Mouse (Mus musculus): ENCODE results near the gene Tnrc6c. TPM values are rescaled to one million over a fixed set of nuclear protein-coding genes. Genes with fewer than 3 reads are reported as not detected.

The Tnrc6c gene
- polyA plus RNA-seq, 1 experiment from 2014 or later: 7.4 TPM

GRCm38 (mm10) chr11:117774925-117775324, 120.8 kb downstream of the Tnrc6c start:
- Histone ChIP-seq H3K27ac (no peak overlapping the region), H3K4me3 (no peak overlapping the region), H3K4me1 (peaks cover 32% of the 10 kb centered on the region), H3K9me3 (no peaks in the 10 kb centered on the region), H3K27me3 (ENCODE audit: insufficient read depth, poor library complexity, severe bottlenecking) (no peaks in the 10 kb centered on the region), H3K36me3 (peaks cover 80% of the 10 kb centered on the region)
- DNase-seq (ENCODE audit: low spot score): no peak
- WGBS: 90% methylated on average over 10 of the region's 10 CpGs

- peaks cover 74% of the 10 kb centered on the region for H3K36me3 ChIP-seq
- H3K9me3 ChIP-seq: no peaks in the 10 kb centered on the region
- H3K4me3 ChIP-seq: no peak overlapping the region
- 90% methylated on average over 11 of the region's 13 CpGs for WGBS
- peaks cover 39% of the 10 kb centered on the region for H3K4me1 ChIP-seq
- DNase-seq (ENCODE audit: low spot score): no peak
- no peaks in the 10 kb centered on the region for H3K27me3 ChIP-seq (ENCODE audit: insufficient read depth, poor library complexity, severe bottlenecking)
- no peak overlapping the region for H3K27ac ChIP-seq
Observed at GRCm38 (mm10) chr11:117775540-117775939, 121.5 kb downstream of the Tnrc6c start.

- Histone ChIP-seq H3K9me3 (no peaks in the 10 kb centered on the region), H3K27me3 (ENCODE audit: insufficient read depth, poor library complexity, severe bottlenecking) (peaks cover 2% of the 10 kb centered on the region; the same call in 1 of the 2 replicates), H3K36me3 (peaks cover 70% of the 10 kb centered on the region), H3K4me3 (no peak overlapping the region), H3K27ac (no peak overlapping the region; the same call in 1 of the 2 replicates), H3K4me1 (peaks cover 46% of the 10 kb centered on the region)
- no peak for DNase-seq (ENCODE audit: low spot score)
- WGBS: 92% methylated on average over 14 of the region's 14 CpGs
Observed at GRCm38 (mm10) chr11:117776085-117776792, 122.2 kb downstream of the Tnrc6c start.

DNA sequence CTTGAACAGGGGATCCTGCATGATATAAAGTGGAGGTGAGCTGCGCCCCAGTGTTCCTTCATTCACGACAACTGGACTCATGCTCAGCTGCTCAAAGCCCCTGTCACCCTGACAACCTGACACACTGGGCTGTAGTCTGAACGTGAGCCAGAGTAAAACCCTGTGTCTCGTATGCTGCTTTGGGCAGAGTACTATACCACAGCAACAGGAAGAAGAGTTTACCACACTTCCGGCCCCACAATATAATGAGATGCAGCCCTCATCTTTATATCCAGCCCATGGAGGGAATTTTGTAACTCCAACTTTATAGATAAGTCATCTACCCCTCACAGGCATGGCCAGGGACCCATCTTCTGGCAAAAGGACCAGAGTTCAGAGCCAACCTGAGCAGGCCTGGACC, 123.0 kb downstream of the Tnrc6c start:
- 83% methylated on average over 5 of the region's 5 CpGs for WGBS
- DNase-seq (ENCODE audit: low spot score): no peak
- Histone ChIP-seq H3K36me3 (peaks cover 62% of the 10 kb centered on the region), H3K27ac (no peak overlapping the region), H3K27me3 (ENCODE audit: insufficient read depth, poor library complexity, severe bottlenecking) (peaks cover 11% of the 10 kb centered on the region), H3K4me1 (peaks cover 54% of the 10 kb centered on the region), H3K4me3 (no peak overlapping the region), H3K9me3 (no peaks in the 10 kb centered on the region)

- peak overlapping the region; percentile 37; the same call in 1 of the 2 replicates for H3K27ac ChIP-seq
- 96% methylated on average over 11 of the region's 11 CpGs for WGBS
- no peak overlapping the region for H3K4me3 ChIP-seq
Observed at GRCm38 (mm10) chr11:117778031-117778430, 123.9 kb downstream of the Tnrc6c start.

DNA sequence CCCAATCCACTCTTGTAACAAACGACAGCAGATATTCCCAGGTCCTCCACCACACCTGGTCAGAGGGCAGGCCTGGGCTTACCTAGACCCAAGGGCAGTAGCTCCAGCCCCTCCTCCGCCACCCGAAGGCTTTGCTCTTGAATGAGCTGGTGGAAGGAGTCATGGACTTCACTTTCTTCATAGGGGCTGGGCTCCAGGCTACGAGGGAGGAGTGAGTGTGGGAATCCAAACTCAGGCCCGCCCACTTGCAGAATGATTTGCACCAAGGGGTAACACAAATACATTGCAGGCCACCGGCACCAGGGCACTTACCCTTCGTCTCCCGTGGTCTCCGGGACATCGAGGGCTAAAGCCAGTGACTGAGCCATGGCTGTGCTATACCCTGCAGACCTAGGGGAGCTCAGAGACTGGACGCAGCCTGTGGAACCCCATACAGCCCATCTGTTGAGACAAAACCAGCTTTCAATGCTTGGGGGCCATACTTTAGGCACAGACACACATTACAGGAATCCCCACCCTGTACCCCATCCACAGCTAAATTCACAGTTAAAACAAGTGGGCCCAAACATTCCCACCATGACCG, 124.9 kb downstream of the Tnrc6c start:
- DNase-seq (ENCODE audit: low spot score): peak; percentile 78
- 63% methylated on average over 12 of the region's 12 CpGs for WGBS
- Histone ChIP-seq H3K27ac (peak overlapping the region; percentile 93), H3K4me3 (peak overlapping the region; percentile 79), H3K4me1 (peaks cover 63% of the 10 kb centered on the region), H3K36me3 (peaks cover 46% of the 10 kb centered on the region), H3K27me3 (ENCODE audit: insufficient read depth, poor library complexity, severe bottlenecking) (peaks cover 29% of the 10 kb centered on the region), H3K9me3 (no peaks in the 10 kb centered on the region)

More at GRCm38 (mm10) chr11:117778031-117778430, 123.9 kb downstream of the Tnrc6c start:
- Histone ChIP-seq H3K4me1 (peaks cover 57% of the 10 kb centered on the region), H3K9me3 (no peaks in the 10 kb centered on the region), H3K27me3 (ENCODE audit: insufficient read depth, poor library complexity, severe bottlenecking) (peaks cover 20% of the 10 kb centered on the region), H3K36me3 (peaks cover 54% of the 10 kb centered on the region)
- no peak for DNase-seq (ENCODE audit: low spot score)

DNA sequence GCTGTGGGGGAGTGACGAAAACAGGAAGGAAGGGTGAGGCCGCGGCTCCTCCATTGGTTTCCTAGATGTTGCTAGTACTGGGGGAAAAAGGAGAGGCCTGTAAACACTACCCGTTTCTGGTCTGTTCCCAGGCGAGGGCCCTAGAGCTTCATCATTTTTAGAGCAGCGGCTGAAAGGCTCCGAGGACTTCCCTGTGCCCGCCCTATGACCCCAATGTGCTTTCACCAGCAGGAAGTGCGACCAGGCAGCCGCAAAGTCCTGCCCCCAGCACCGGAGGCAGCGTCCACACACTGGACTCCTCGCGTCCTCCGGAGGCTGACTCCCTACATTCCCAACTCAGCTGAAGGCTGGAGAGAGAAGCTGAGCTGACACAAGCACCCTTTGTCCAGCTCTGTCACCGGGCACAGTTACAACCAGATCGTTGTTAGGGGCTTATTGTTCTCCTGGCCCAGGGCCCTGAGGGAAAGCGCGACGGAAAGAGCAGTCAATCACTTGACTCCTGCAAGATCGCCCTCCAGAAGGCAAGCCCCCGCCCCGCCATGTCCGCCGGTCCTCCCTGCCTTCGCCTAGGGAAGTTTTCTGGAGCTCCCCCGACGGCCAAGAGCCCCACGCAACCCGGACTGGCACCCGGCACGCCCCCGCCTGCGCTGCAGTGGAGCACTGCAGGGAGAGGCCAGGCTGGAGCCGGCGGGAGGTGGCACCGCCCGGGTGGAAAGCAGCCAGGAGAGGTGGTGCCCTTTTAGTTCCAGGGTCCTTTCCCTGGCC, 125.5 kb downstream of the Tnrc6c start:
- DNase-seq (ENCODE audit: low spot score): peak; percentile 85
- WGBS: 3% methylated on average over 38 of the region's 38 CpGs
- Histone ChIP-seq H3K27ac (peak overlapping the region; percentile 93), H3K4me1 (peaks cover 63% of the 10 kb centered on the region), H3K4me3 (peak overlapping the region; percentile 79), H3K36me3 (peaks cover 39% of the 10 kb centered on the region), H3K27me3 (ENCODE audit: insufficient read depth, poor library complexity, severe bottlenecking) (peaks cover 36% of the 10 kb centered on the region), H3K9me3 (no peaks in the 10 kb centered on the region)

DNA sequence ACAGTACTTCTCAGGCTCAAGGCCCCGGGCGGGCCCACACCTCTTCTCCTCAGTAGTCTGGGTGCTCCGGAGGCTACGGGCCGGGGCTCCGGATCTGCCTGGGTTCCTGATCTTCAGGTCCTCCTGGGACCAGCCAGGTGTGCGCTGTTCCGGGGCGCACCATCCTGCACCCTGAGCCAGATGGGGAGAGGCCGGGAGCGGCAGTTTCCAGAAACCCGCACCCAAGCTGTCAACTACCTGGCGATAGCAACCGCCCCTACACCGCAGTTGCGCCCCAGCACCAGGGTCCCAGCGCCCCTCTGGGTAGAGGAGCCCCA, 126.1 kb downstream of the Tnrc6c start:
- H3K4me3 ChIP-seq: peak overlapping the region; percentile 79
- no peaks in the 10 kb centered on the region for H3K9me3 ChIP-seq
- under 1% methylated on average over 17 of the region's 17 CpGs for WGBS
- H3K27ac ChIP-seq: peak overlapping the region; percentile 93
- peaks cover 34% of the 10 kb centered on the region for H3K36me3 ChIP-seq
- DNase-seq (ENCODE audit: low spot score): peak; percentile 76
- peaks cover 63% of the 10 kb centered on the region for H3K4me1 ChIP-seq
- peaks cover 41% of the 10 kb centered on the region for H3K27me3 ChIP-seq (ENCODE audit: insufficient read depth, poor library complexity, severe bottlenecking)

DNA sequence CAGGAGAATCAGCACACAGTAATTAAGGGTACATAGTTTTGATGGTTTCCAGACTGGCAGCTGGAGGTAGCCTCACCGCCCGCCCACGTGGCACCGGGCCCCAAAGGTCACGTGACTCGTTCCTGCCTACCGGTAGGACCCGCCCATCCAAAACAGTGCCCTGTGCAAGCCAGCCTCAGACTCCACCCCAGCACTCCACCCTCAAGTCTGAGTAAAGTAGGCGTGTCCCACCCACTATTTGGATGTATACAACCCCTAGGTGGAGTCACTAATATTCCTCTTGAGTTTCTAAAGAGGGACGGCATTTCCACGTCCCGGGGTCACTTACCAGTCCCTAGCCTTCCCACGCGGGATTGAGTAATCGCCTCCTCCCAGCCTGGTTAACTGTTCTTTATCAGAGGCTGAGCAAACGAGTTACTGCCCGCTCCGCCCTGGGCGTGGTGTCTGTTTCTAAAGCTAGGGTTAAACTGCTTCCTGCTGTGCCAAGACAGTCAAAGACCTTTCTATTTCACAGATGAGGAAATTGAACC, 126.6 kb downstream of the Tnrc6c start:
- peak overlapping the region; percentile 93 for H3K27ac ChIP-seq
- WGBS: 1% methylated on average over 19 of the region's 19 CpGs
- peak overlapping the region; percentile 79 for H3K4me3 ChIP-seq
- peaks cover 29% of the 10 kb centered on the region for H3K36me3 ChIP-seq
- H3K9me3 ChIP-seq: no peaks in the 10 kb centered on the region
- H3K27me3 ChIP-seq (ENCODE audit: insufficient read depth, poor library complexity, severe bottlenecking): peaks cover 42% of the 10 kb centered on the region
- DNase-seq (ENCODE audit: low spot score): peak; percentile 96
- peaks cover 63% of the 10 kb centered on the region for H3K4me1 ChIP-seq

GRCm38 (mm10) chr11:117781199-117781821, 127.2 kb downstream of the Tnrc6c start:
- peak; percentile 76 for DNase-seq (ENCODE audit: low spot score)
- Histone ChIP-seq H3K27ac (peak overlapping the region; percentile 93), H3K4me1 (peaks cover 63% of the 10 kb centered on the region), H3K27me3 (ENCODE audit: insufficient read depth, poor library complexity, severe bottlenecking) (peaks cover 42% of the 10 kb centered on the region), H3K36me3 (peaks cover 22% of the 10 kb centered on the region), H3K9me3 (no peaks in the 10 kb centered on the region), H3K4me3 (peak overlapping the region; percentile 79)
- 12% methylated on average over 18 of the region's 18 CpGs for WGBS

- 25% methylated on average over 24 of the region's 24 CpGs for WGBS
- DNase-seq (ENCODE audit: low spot score): peak; percentile 85
- H3K27me3 ChIP-seq (ENCODE audit: insufficient read depth, poor library complexity, severe bottlenecking): peaks cover 42% of the 10 kb centered on the region
- no peaks in the 10 kb centered on the region for H3K9me3 ChIP-seq
- H3K4me1 ChIP-seq: peaks cover 63% of the 10 kb centered on the region
- H3K36me3 ChIP-seq: peaks cover 15% of the 10 kb centered on the region
- H3K27ac ChIP-seq: peak within 1 kb of the TSS; percentile 93
- peak within 1 kb of the TSS; percentile 79 for H3K4me3 ChIP-seq
Observed at GRCm38 (mm10) chr11:117781993-117782704, 128.1 kb downstream of the Tnrc6c start, which contains the start of the genes Tmc8 and Tmc6. TSS of gene Tmc8 (plus strand) at chr11:117782076. TSS of gene Tmc6 (minus strand) at chr11:117782198.

GRCm38 (mm10) chr11:117782705-117783034, 128.6 kb downstream of the Tnrc6c start:
- no peak for DNase-seq (ENCODE audit: low spot score)
- Histone ChIP-seq H3K36me3 (peaks cover 9% of the 10 kb centered on the region), H3K27me3 (ENCODE audit: insufficient read depth, poor library complexity, severe bottlenecking) (peaks cover 42% of the 10 kb centered on the region), H3K4me1 (peaks cover 59% of the 10 kb centered on the region), H3K27ac (peak overlapping the region; percentile 93), H3K4me3 (peak overlapping the region; percentile 79), H3K9me3 (no peaks in the 10 kb centered on the region)
- WGBS: 33% methylated on average over 9 of the region's 9 CpGs
